Mouse (Mus musculus) cerebellum, adult 2 months (tissue): ENCODE data around the gene Cers6. TPM values are rescaled to one million over a fixed set of nuclear protein-coding genes. Genes with fewer than 3 reads are reported as not detected.

Experiments used
- DNase-seq, 2 experiments: peaks; one replicate each; pipeline ENCODE4 v3.0.0; 2021
- H3K27ac ChIP-seq: fragments of 200-500 bp; 2 replicates; pipeline ENCODE4 v1.5.1; 2012; ENCODE audit warnings: low read length, control low read depth, inconsistent platforms; ENCODE audit not compliant: insufficient read depth
- H3K27me3 ChIP-seq: fragments of 200-500 bp; 2 replicates; pipeline ENCODE4 v1.6.1; 2012; ENCODE audit warnings: inconsistent platforms, mild to moderate bottlenecking, low read length, moderate library complexity; ENCODE audit not compliant: control insufficient read depth, insufficient read depth
- H3K4me1 ChIP-seq: fragments of 200-500 bp; 2 replicates; pipeline ENCODE4 v1.6.1; 2011; ENCODE audit warnings: low read length; ENCODE audit not compliant: control insufficient read depth, insufficient read depth
- H3K4me3 ChIP-seq: fragments of 200-500 bp; replicated peaks from 2 replicates; pipeline ENCODE3; 2011; ENCODE audit warnings: mild to moderate bottlenecking, low read depth, low read length, control low read depth; ENCODE audit not compliant: insufficient read depth
- CTCF ChIP-seq: fragments of 200-500 bp; IDR thresholded peaks from 2 replicates; pipeline ENCODE4 v1.5.1; 2011; ENCODE audit warnings: low read depth, mild to moderate bottlenecking, control low read depth, low read length, moderate library complexity, borderline replicate concordance; ENCODE audit not compliant: insufficient read depth
- POLR2A ChIP-seq: fragments of 200-500 bp; IDR thresholded peaks from 2 replicates; pipeline ENCODE4 v1.6.1; 2011; ENCODE audit warnings: low read length, control low read depth, borderline replicate concordance; ENCODE audit not compliant: insufficient read depth
- WGBS: fragments of 180-500 bp; shearing (Covaris S2); methylation state at CpG from one replicate; pipeline ENCODE4 v1.1.7; 2018; 5-methylcytosine and 5-hydroxymethylcytosine counted together
- polyA plus RNA-seq: library from polyadenylated mRNA; depleted of rRNA; stranded (reverse); fragments of >200 nt; gene quantifications from 2 replicates; pipeline ENCODE4 v1.2.3, GENCODE M21; 2012; rRNA removed

Cers6 gene
- polyA plus RNA-seq, 1 experiment = 29.8 TPM

DNA sequence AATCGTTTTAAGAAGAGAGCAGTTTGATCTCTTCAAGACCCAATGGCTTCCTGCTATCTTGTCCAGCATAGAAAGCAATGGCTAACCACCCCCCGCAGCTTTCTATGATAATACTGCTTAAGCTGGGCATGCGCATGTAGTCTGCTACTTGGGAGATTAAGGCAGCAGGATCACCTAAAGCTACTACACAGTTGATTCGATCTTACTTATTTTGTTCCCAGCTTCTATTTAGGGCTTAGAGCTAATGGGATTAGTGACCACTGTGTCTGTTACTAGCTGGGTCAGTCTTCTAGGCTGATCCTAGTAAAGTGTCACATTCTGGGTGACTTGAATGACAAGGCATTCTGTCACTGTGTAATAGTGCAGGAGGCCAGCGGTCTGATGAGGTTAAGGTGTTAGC is 289.6 kb downstream of the Cers6 start:
- Histone ChIP-seq H3K27me3 (no peaks in the 10 kb centered on the region), H3K27ac (no peak overlapping the region), H3K4me1 (no peaks in the 10 kb centered on the region), H3K4me3 (no peak overlapping the region)
- WGBS = 60% methylated on average over 5 of the region's 5 CpGs
- DNase-seq = no peak
- TF ChIP-seq CTCF (no peak), POLR2A (no peak)

DNA sequence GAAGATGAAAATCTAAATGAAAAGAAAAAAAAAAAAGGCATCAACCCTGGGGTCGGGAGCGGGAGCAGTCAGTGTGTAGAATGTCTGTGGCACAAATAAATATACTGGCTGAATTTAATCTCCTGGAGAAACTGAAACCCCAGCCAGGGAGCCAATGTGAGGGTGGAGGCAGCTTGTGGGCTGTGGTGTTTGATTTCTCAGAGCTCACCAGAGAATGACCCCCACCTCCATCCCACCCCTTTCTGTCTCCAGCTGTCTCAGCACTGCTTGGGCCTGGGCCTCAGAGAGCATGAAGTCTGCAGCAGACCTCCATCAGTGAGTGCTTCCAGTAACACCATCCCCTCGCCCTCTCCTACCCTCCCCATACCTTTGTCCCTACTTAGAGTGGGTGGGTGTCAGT is 294.6 kb downstream of the Cers6 start:
- WGBS = 77% methylated on average over 3 of the region's 3 CpGs
- TF ChIP-seq POLR2A = no peak
- TF ChIP-seq CTCF = no peak
- Histone ChIP-seq H3K27ac (no peak overlapping the region), H3K4me1 (no peaks in the 10 kb centered on the region), H3K4me3 (no peak overlapping the region), H3K27me3 (no peaks in the 10 kb centered on the region)
- DNase-seq = no peak

DNA sequence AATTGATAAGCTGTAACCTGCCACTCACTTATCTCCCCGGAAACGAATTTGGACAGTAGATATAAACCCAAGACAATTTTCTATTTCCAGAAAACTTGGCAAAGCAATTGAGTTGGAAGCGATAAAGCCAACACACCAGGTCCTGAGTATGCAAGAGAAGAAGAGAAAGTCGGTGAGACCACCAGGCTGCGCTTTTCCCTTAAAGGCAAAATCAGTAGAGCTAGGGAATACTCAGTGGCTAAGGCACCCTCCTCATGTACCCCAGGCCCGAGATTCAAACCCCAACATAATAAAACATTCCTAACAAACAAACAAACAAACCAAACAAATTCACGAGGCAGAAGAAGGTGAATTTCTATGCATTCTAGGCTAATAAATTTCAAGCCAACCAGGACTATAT is 295.0 kb downstream of the Cers6 start:
- WGBS = 70% methylated on average over 7 of the region's 7 CpGs
- TF ChIP-seq POLR2A (no peak), CTCF (no peak)
- H3K4me1 ChIP-seq = no peaks in the 10 kb centered on the region

DNA sequence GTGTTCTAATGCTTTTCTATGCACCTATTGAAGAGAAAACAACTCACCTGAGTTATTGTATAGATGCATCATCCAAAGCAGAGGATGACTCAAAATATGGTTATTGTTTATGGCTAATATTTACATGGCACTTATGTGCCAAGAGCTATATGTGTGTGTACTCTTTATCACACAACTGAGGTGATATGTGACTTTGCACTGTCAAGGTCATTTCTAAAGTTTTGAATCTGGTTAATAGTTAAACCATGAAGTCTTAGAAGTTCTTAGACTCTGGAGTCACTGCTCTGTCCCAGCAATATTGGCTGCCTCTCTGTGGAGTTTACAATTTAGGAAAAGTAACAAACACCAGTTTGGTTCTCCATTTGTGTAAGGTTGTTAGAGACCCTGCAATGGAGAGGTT is 297.7 kb downstream of the Cers6 start:
- TF ChIP-seq POLR2A = no peak
- no peak for TF ChIP-seq CTCF
- H3K4me1 ChIP-seq = no peaks in the 10 kb centered on the region
- no peaks in the 10 kb centered on the region for H3K27me3 ChIP-seq
- no peak overlapping the region for H3K4me3 ChIP-seq
- no peak overlapping the region for H3K27ac ChIP-seq
- DNase-seq = no peak

More for the DNA sequence above, 295.0 kb downstream of the Cers6 start:
- no peak for DNase-seq
- H3K27ac ChIP-seq = no peak overlapping the region
- no peaks in the 10 kb centered on the region for H3K27me3 ChIP-seq
- no peak overlapping the region for H3K4me3 ChIP-seq

Other genes starting within 250 kb of the Cers6 start
- gene 4932414N04Rik, start 205.0 kb upstream of the Cers6 start, polyA plus RNA-seq = not detected in 2 replicates